Mouse (Mus musculus) gastrocnemius, postnatal 4 days (tissue): ENCODE data around the gene Klb. TPM values are rescaled to one million over a fixed set of nuclear protein-coding genes. Genes with fewer than 3 reads are reported as not detected.
A peak's percentile ranks its signal among the peaks of the same experiment; 100 is the strongest.

ENCODE experiments used
- DNase-seq, 2 experiments: peaks; one replicate each; pipeline ENCODE4 v3.0.0; 2021 to 2022; ENCODE audit warnings: low spot score in 2 of 2, mixed read lengths in 2 of 2
- total RNA-seq, 2 experiments: library from RNA; stranded (reverse); gene quantifications; 2 replicates each; pipeline ENCODE4 v1.2.3; 2021

The Klb gene
- total RNA-seq, 2 experiments from 2014 or later, result 1.4 to 3.7 TPM

DNA sequence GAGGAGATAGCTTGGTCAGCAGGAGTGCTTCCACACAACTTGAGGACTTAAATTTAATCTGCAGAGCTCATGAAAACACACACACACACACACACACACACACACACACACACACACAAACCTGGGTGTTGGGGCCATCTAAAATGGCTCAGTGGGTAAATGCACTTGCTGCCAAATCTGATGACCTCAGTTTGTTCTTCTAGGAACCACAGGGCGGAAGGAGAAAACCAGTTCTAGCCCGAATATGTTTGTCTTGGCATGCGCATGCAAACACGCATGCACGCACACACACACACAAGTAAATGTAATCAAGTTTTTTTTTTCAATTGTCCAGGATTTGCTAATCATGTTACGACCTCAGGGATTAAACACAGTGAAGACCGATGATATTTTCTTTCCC is 23.4 kb downstream of the Klb start:
- DNase-seq, result no peak

DNA sequence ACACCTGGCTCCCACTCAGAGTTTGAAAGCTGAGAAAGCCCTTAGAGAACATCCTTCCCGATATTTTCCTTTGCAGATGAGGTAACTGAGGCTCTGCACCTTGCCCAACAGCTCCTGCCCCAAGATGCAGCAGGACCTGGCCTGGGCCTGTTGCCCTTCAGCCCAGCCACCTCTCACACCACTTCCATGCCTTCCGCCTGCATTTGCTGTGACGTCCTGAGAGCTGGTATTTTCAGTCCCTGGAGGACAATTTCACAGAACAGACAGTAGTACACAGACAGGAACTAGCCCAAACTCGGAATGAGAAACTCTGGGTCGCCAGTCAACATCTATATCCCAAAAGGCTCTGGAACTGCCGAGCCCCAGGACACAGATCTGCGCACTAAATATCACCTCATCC is 26.6 kb downstream of the Klb start:
- no peak for DNase-seq

DNA sequence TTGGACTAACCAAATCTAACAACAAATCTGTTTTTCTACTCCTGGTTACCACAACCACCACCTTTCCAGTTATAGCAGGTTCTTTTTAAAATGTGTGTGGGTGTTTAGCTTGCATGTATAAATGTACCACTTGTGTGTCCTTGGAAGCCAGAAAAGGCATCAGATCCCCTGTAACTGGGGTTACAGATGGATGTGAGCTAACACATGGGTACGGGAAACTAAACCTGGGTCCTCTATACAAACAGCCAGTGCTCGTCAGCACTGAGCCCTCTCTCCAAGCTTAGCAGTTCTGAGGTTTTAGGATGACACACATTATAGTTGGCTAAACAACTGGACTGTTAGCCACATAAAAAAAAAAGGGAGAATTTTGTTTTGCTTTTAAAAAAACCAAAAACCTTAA is 37.6 kb downstream of the Klb start:
- no peak for DNase-seq

DNA sequence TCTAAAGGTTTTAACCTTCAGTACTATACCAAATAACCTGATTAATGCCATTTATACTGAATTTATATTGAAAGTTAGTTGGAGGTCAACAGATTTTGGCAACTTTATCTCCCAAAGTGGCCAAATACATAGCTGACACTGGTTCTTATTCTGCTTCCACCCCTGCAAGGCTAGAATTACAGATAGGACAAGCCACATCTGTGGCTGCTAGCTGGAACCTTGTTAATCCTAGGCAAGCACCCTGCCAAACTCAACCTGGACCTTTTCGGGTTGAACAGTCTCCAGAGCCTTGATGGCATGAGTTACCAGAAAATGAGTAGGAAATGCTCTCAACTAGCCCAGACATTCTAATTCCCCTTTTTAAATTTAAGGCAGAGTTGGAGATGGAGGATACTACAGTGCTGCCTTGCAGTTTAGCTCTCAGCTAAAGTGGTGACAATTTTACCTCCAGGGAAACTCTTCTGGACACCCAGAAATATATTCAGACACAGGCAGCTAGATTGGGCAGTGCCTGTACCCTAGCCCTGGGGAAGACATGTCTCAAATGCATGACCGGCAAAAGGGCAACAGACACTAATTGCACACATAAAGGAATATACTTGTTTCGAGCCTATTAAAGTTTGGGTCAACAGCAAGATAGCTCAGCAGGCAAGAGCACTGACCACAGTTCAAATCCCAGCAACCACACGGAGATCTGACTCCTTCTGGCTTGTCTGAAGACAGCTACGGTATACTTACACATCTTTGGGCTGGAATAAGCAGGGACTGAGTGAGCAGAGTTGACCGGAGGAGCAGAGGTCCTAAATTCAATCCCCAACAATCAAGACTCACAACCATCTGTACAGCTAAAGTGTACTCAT is 39.1 kb downstream of the Klb start:
- no peak for DNase-seq

DNA sequence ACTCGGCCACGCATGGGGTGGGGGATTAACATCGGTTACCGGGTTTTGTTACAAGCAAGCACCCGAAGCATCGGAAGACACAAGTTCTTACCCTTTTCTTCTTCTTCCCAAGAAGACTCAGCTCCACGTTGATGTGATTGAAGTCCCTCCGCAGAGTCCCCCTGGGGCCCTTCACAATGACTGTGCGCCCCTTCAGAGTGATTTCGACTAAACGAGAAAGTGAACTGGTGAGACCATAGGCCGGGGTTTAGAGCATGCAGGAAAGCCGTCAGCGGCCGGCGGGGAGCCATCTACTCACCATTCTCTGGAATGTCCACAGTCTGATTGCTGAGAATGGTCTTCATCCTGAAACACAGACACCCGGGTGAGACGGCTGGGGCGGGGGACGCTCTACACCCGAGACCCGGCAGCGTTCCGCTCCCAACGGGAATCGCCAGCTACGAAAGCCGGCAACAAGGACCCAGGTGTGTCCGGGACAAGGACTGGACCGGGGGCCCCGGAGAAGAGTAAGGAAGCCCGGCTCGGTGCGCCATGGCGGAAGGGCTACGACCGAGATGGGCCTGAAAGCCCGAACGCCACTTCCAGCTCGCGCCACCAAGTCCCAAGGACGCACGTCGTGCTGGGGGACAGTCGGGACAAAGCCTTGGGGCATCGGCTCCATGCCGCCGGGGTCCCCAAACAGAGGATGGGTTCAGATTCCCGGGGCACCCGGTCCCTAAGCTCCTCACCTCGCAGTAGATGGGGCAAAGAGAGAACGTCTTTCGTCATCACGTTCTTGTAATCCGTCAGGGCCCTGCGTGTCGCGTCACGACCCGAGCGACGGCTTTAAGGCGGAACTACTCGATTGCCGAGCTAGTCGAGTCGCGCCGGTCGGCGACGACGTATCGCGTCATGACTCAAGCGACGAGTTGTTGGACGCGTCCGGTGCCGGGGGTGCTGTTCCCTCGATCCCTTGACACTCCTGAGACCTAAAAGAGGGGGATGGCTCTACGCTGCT is 42.8 kb downstream of the Klb start, which contains the start of the genes Rpl9 and Lias:
Gene Rpl9, minus strand, starts transcription at position 797 of the 997 bp plus-strand sequence.
Gene Lias, plus strand, starts transcription at position 850 of the 997 bp plus-strand sequence.
- DNase-seq, result peak; percentile 95 to 99

DNA sequence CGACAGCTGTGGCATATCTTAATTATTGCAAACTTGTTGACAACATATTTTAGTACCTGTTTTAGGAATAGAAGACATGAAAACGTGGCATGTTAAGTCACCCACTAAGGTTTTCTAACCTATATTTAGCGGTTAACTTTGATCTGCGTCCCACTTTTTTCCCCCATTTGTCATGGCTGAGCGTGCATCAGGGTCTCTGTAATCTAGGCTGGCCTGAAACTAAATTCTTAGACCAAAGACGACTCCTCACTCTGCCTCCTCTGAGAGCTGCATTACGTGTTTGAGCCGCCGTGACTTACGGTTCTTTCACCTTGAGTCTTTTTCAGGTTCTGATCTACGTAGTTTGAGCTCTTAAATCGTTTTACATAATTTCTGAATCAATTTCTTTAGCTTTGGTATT is 43.6 kb downstream of the Klb start:
- no peak for DNase-seq

DNA sequence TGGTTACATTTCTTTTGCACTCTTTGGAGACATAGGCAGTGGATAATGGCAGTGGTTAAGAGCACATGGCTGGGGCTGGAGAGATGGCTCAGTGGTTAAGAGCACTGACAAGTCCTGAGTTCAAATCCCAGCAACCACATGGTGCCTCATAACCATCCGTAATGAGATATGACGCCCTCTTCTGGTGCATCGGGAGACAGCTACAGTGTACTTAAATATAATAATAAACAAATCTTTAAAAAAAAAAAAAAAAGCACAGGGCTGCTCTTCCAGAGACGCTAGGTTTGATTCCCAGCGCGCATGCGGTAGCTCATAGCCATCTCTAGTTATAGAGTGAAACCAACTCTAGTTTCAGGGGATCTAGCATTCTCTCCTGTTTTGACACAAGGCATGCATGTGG is 46.3 kb downstream of the Klb start:
- no peak for DNase-seq

DNA sequence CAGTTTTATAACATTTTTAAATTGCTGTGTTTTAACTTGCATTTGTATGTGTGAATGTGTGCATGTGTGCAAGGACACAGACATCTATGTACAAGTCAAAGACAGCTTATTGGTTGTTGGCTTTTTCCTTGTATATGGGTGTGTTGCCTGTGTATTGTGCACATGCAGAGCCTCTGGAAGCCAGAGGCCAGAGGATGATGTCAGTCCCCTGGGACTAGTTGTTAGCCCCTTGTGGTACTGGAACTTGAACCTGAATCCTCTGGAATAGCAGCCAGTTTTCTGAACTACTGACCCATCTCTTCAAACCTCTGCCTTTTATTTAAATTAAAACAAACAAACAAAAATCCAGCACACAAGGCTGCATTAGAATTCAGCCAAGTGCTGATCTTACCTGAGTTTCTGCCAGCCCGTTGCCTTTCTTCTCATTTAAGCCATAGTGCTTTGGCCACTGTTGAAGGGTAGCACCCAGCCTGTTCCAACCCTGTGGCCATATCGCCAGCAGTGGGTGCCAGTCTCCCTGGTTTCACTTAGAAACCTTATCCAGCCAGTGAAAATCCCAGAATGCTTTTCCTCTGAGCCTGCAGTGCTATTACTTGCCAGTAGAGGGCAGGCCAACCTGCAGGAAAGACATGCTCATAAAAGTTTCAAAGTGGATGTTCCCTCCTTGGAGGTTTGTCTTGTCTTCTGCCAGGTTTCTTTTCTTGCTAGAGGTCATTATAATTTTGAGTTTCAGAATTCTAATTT is 53.3 kb downstream of the Klb start:
- DNase-seq, result peak; percentile 43 to 69

DNA sequence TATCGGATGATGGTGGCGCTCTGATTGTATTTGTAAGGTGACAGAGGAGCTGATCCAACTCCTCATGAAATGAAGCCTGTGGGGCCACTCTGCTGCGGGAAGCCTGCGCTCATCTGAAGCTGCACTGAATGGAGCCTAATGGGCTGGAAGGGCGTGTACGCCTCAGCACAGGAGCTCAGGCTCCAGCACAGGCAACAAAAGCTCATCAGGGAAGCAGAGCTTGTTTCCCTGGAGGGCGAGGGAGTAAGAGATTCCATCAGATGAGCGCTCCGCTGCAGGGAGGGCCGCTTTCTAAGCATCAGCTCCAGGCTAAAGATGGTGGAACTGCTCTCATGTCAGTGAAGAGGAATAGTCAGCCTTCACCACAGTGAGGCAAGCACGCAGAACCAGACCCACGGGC is 59.9 kb downstream of the Klb start:
- no peak for DNase-seq

DNA sequence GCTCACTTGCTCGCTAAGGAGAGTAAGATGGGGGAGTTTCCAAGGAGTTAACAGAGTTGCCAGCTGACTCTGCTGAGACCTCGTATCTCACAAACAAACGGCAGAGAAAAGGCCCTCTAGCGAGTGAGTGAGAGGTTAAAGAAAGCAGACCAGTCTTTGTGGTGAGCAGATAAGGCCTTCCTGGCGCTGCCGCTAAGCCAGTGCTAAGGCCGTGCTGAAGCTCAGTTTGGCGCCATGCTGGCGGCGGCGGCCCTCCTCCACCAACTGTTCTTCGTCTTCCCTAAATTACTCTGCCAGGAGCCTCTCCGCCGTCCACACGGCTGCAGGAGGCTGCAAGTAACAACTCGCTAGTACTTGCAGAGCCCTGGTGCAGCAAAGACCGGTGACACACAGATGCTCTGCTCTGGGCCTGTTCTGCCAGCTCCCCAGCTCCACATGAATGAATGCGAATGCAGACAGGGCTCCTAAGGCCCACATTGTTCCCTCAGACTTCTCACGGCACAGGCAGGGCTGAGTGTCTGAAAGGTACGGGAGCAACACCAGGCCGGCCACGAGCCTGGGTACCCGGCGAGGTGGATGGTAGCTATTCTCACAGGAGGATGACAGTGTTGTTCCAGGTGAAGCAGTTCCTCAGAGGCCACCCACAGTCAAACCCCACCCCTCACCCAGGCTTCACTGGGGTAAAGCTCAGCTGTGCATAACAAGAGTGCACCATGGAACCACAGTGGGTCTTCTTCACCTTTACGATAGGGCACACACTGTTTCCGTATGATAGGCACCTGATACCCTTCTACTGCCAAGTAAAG is 67.7 kb downstream of the Klb start:
- no peak for DNase-seq

DNA sequence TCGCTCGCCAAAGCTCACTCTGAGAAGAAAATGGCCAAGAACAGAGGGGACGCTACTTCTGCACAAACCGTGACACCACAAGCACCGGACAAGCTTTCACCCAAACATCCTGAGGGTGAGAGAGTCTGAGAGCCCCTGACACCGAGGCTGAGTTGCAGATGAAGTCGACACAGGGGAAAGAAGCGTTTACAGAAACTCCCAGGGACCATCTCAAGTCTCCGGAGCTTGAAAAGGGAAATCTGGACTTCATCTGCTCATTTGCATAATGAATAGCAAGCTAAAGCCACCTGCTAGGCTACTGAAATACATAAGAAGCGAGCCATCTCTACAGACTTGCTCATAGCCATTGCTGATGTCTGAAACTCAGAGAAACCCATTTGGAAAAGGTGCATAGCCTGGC is 71.0 kb downstream of the Klb start:
- DNase-seq, result no peak

DNA sequence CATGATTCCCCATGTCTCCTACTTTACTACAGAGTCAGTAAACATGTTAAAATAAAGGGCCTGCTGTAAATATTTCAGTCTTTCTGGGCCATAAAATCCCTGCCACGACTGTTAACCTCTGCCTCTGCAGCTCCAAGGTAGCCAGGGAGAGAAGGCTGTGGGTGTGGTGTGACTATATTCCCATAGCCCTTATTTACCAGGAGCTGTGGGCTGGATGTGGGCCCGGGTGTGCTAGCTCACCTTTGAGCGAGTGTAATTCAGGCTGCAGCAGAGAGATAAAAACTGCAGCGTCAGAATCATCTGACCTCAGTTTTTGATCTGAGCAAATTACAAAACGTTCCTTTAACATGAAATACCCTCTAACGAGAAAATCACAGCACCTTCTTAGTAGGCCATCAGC is 72.7 kb downstream of the Klb start:
- DNase-seq, result no peak

DNA sequence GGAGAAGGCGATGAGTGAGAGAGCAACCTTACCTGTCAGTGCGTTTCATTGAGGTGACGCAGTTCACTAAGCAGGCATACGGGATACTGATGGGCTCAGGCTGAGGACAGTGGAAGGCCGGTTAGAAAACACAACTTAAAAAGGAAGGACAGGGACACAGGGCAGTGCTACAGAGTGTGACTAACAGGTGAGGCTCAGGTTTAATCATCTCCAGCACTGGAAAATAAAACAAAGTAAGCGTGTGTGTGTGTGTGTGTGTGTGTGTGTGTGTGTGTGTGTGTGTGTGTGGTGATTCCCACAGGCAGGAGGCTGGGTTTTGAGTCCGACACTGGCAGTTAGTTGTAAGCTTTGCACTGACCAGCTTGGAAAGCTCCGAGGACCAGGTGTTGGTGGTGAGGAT is 74.7 kb downstream of the Klb start:
- DNase-seq, result no peak

DNA sequence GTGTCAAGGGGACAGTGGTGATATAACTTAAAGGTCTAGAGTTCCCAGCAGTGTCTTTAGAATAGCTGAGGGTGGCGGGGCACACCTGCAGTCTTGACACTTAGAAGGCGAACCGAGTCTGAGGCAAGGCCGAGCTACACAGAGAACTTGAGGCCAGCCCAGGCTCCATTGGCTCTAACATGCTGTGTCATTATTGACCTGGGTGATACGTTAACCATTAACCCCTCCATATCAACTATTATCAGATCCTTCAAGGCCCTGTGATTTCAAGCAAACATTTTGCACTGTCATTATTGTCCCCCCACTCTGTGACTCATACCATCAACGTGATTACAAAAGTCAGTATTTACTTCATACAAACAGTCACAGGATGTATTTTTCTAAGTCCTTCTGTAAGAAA is 76.1 kb downstream of the Klb start:
- DNase-seq, result no peak

DNA sequence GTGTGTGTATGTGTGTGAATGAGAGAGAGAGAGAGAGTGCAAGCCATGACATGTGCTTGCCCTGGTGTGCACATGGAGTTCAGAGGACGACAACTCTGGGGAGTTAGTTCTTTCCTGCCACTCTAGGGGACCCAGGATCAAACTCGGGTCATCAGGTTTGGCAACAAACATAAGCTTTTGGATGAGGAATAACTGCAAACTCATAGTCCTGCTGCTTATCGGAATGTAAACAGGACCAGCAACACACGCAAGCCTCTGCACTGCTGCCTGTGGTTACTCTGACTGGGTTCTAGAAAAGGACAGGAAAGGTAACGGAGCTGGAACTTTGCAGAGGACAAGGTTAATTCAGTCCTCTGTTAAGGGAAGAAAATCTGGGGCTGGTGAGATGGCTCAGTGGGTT is 77.1 kb downstream of the Klb start:
- DNase-seq, result no peak

DNA sequence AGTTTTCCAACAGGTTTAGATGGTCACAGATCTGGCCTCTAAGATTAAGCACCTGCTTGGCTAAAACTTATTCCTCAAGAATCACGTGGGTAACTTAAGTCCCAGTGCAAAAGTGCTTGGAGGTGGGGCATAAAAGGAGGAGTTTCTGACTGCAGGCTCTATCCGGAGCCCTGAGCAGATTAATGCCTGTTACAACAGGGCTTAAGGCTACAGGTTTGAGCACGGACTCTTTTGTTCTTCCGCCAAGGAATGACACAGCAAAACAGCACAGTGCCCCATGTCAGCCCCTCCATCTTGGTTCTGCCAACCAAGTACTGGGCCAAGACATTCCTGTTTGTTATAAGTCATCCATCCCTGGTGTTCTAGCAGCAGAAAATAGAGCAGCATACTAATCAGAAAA is 80.2 kb downstream of the Klb start:
- DNase-seq, result no peak

DNA sequence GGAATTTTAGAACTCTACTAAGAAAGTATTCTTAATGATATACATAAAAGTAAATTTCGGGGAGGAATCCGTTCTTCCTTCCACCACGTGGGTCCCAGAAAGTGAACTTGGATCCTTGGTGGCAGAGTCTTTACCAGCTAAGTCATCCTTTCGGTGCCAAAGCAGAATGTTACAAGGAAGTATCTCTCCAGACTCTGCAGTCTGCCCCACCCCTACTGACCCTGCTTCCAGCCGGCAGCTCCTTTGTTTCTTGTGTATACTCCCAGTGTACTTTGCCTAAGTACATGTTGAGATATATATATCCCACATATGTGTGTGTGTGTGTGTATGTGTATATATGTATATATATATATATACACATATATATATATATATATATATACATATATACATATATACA is 81.3 kb downstream of the Klb start:
- DNase-seq, result no peak
